Mouse (Mus musculus): ENCODE data around the gene Bbip1.

GRCm38 (mm10) chr19:53888331-53888730 is 56.1 kb downstream of the Bbip1 start:
- no peak for TF ChIP-seq CTCF (IDR thresholded peaks at IDR 0.05; ENCODE audit: low read depth, low read length)
- no peak for TF ChIP-seq EP300 (IDR thresholded peaks at IDR 0.05; ENCODE audit: insufficient read depth, low read depth, low read length)
- TF ChIP-seq POLR2A (IDR thresholded peaks at IDR 0.05; ENCODE audit: insufficient read depth, low read length), result no peak
